In genomic region chr5:68086535-68087098, GRCm38 (mm10) we compare ENCODE assay signal across 40 mouse cellular contexts. TPM values are rescaled to one million over a fixed set of nuclear protein-coding genes. Genes with fewer than 3 reads are reported as not detected.
A peak's percentile ranks its signal among the peaks of the same experiment; 100 is the strongest.
DNase-seq lines count a peak whose midpoint lies in the region; ATAC-seq and TF ChIP-seq lines count a peak whose summit lies in the region.
"Had no signal": no experiment of that assay in that cellular context is flagged by ENCODE, and none has a peak within 500 bp of the region (broad histone marks: within the 10 kb centered on the region; RNA-seq: fewer than 3 reads in every experiment).

No protein-coding gene starts in this region.

- no peak for TF ChIP-seq POLR2A in kidney, adult 2 months (IDR thresholded peaks at IDR 0.05; ENCODE audit: low read depth, low read length)
- no peak for TF ChIP-seq POLR2A in olfactory bulb, adult 2 months (IDR thresholded peaks at IDR 0.05; ENCODE audit: insufficient read depth, low read depth, low read length)

- WGBS in kidney, adult 2 months: 52% methylated on average over 7 of the region's 7 CpGs
- WGBS in olfactory bulb, adult 2 months: 38% methylated on average over 7 of the region's 7 CpGs
- WGBS in forebrain, embryonic 12.5 days: 75% methylated on average over 7 of the region's 7 CpGs

- no peak for TF ChIP-seq CTCF in kidney, adult 2 months (conservative IDR thresholded peaks at IDR 0.05; ENCODE audit: insufficient read depth, insufficient read length, low read depth, low read length)
- no peak for TF ChIP-seq CTCF in olfactory bulb, adult 2 months (IDR thresholded peaks at IDR 0.05; ENCODE audit: insufficient read depth, low read depth, low read length)

- H3K27me3 ChIP-seq in kidney, adult 2 months (replicated peaks; ENCODE audit: control insufficient read depth, insufficient read depth, low read length): no peaks in the 10 kb centered on the region
- H3K27me3 ChIP-seq in forebrain, embryonic 12.5 days: no peaks in the 10 kb centered on the region
- H3K27me3 ChIP-seq: CH12.LX; heart, embryonic 15.5 days; kidney, embryonic 15.5 days; limb, embryonic 15.5 days; liver, embryonic 13.5 days; midbrain, embryonic 15.5 days; neural tube, embryonic 15.5 days had no signal

- H3K4me3 ChIP-seq in kidney, adult 2 months (ENCODE audit: insufficient read depth, low read depth, low read length): no peak overlapping the region
- no peak overlapping the region for H3K4me3 ChIP-seq in olfactory bulb, adult 2 months (ENCODE audit: insufficient read depth, low read depth, low read length)
- no peak overlapping the region for H3K4me3 ChIP-seq in forebrain, embryonic 12.5 days (replicated peaks)
- H3K4me3 ChIP-seq: heart, embryonic 10.5 days; heart, embryonic 15.5 days; hindbrain, embryonic 10.5 days; kidney, embryonic 15.5 days; limb, embryonic 10.5 days; limb, embryonic 15.5 days; liver, embryonic 13.5 days; midbrain, embryonic 10.5 days; midbrain, embryonic 15.5 days; neural tube, embryonic 15.5 days had no signal

- H3K27ac ChIP-seq in kidney, adult 2 months (ENCODE audit: insufficient read depth, low read depth, low read length): no peak overlapping the region
- H3K27ac ChIP-seq in olfactory bulb, adult 2 months (ENCODE audit: insufficient read depth, low read depth, low read length): peak overlapping the region; percentile 51; the same call in 1 of the 2 replicates
- no peak overlapping the region for H3K27ac ChIP-seq in forebrain, embryonic 12.5 days
- H3K27ac ChIP-seq: heart, embryonic 10.5 days; heart, embryonic 15.5 days; hindbrain, embryonic 10.5 days; kidney, embryonic 15.5 days; limb, embryonic 10.5 days; limb, embryonic 15.5 days; liver, embryonic 13.5 days; macrophage; midbrain, embryonic 10.5 days; midbrain, embryonic 15.5 days; neural tube, embryonic 15.5 days had no signal

- DNase-seq in frontal cortex, postnatal 25 days (ENCODE audit: low spot score in 2 of 2): no peak
- peak; percentile 2 for DNase-seq in kidney, adult 2 months
- no peak for DNase-seq in kidney, adult 9 months
- DNase-seq in adrenal gland, postnatal 4 days (ENCODE audit: low spot score in 2 of 2): no peak
- DNase-seq: adrenal gland, adult 8-10 months; cerebellum, adult 2 months; cerebellum, postnatal 25 days; gastrocnemius, postnatal 10 days; kidney, postnatal 36 days; layer of hippocampus, postnatal 36 days; liver, embryonic 13.5 days; lung, adult 18-20 months; lung, postnatal 10 days; right cerebral cortex, postnatal 4 days; thymus, adult 2 months; thymus, postnatal 36 days had no signal

- peak; percentile 95 for ATAC-seq in frontal cortex, adult (ENCODE audit: low TSS enrichment)
- peak; percentile 69; the same call in 1 of the 2 replicates for ATAC-seq in common myeloid progenitor, adult 5-6 weeks (replicated peaks; ENCODE audit: low read depth, poor library complexity, severe bottlenecking)
- ATAC-seq in forebrain, embryonic 12.5 days (ENCODE audit: low FRiP score): no peak
- ATAC-seq: activated CD4-positive, CD25-positive, alpha-beta regulatory T cell, adult 4 months; forebrain, embryonic 14.5 days; intestine, embryonic 16.5 days; midbrain, embryonic 15.5 days had no signal

- H3K36me3 ChIP-seq in kidney, adult 2 months (ENCODE audit: control insufficient read depth, insufficient read depth, low read length): no peaks in the 10 kb centered on the region
- H3K36me3 ChIP-seq in forebrain, embryonic 12.5 days (replicated peaks): no peaks in the 10 kb centered on the region
- H3K36me3 ChIP-seq: heart, embryonic 10.5 days; heart, embryonic 15.5 days; hindbrain, embryonic 10.5 days; kidney, embryonic 15.5 days; limb, embryonic 10.5 days; limb, embryonic 15.5 days; liver, embryonic 13.5 days; midbrain, embryonic 10.5 days; midbrain, embryonic 15.5 days; neural tube, embryonic 15.5 days had no signal

- no peak overlapping the region for H3K4me2 ChIP-seq in forebrain, embryonic 12.5 days
- H3K4me2 ChIP-seq: heart, embryonic 15.5 days; kidney, embryonic 15.5 days; limb, embryonic 15.5 days; liver, embryonic 13.5 days; midbrain, embryonic 15.5 days; neural tube, embryonic 15.5 days had no signal

- H3K4me1 ChIP-seq in kidney, adult 2 months (ENCODE audit: control insufficient read depth, insufficient read depth, low read length): no peaks in the 10 kb centered on the region
- H3K4me1 ChIP-seq in olfactory bulb, adult 2 months (ENCODE audit: control insufficient read depth, insufficient read depth, low read length): no peaks in the 10 kb centered on the region
- no peaks in the 10 kb centered on the region for H3K4me1 ChIP-seq in forebrain, embryonic 12.5 days
- H3K4me1 ChIP-seq: heart, embryonic 10.5 days; heart, embryonic 15.5 days; hindbrain, embryonic 10.5 days; kidney, embryonic 15.5 days; limb, embryonic 10.5 days; limb, embryonic 15.5 days; liver, embryonic 13.5 days; midbrain, embryonic 10.5 days; midbrain, embryonic 15.5 days; neural tube, embryonic 15.5 days had no signal

- no peaks in the 10 kb centered on the region for H3K9me3 ChIP-seq in forebrain, embryonic 12.5 days
- H3K9me3 ChIP-seq: heart, embryonic 10.5 days; heart, embryonic 15.5 days; hindbrain, embryonic 10.5 days; kidney, embryonic 15.5 days; limb, embryonic 10.5 days; limb, embryonic 15.5 days; liver, embryonic 13.5 days; midbrain, embryonic 10.5 days; midbrain, embryonic 15.5 days; neural tube, embryonic 15.5 days had no signal

- H3K9ac ChIP-seq in forebrain, embryonic 12.5 days: no peak overlapping the region
- H3K9ac ChIP-seq: heart, embryonic 15.5 days; kidney, embryonic 15.5 days; limb, embryonic 15.5 days; liver, embryonic 13.5 days; midbrain, embryonic 15.5 days; neural tube, embryonic 15.5 days had no signal

RNA-seq across cellular contexts. Expression of gene Grxcr1, which starts 55.0 kb away (rescaled TPM):
- not detected in 2 replicates for polyA plus RNA-seq in kidney, adult 2 months (2012; rRNA removed)
- total RNA-seq in common myeloid progenitor, adult 5-6 weeks (2017): not detected in 2 replicates
- polyA plus RNA-seq in olfactory bulb, adult 2 months (2012; ENCODE audit: insufficient read depth, insufficient read length, low replicate concordance, missing spikeins): not detected in 2 replicates
- not detected in 2 replicates for polyA plus RNA-seq in forebrain, embryonic 12.5 days (2016; fragmentation: Nextera tagmentation; extraction: Ambion mirVana)
- total RNA-seq in adrenal gland, postnatal 4 days (2021): not detected
- total RNA-seq: adrenal gland, adult 8-10 months; CH12.LX; ES-E14; gastrocnemius, postnatal 10 days; layer of hippocampus, adult 8-10 months; layer of hippocampus, postnatal 36 days had no signal
- polyA plus RNA-seq: C2C12; cerebellum, adult 2 months; embryonic facial prominence, embryonic 11.5 days; forebrain, embryonic 14.5 days; frontal cortex, adult 2 months; gonadal fat pad, adult 2 months; heart, embryonic 10.5 days; heart, embryonic 15.5 days; hindbrain, embryonic 10.5 days; intestine, embryonic 16.5 days; kidney, embryonic 15.5 days; limb, embryonic 10.5 days; limb, embryonic 15.5 days; liver, embryonic 13.5 days; macrophage; midbrain, embryonic 10.5 days; midbrain, embryonic 15.5 days; neural tube, embryonic 15.5 days; thymus, adult 2 months had no signal
